Mouse (Mus musculus) liver, embryonic 16.5 days (tissue): ENCODE measurements around the gene Tlcd2. TPM values are rescaled to one million over a fixed set of nuclear protein-coding genes. Genes with fewer than 3 reads are reported as not detected.

ENCODE experiments used
- ATAC-seq: fragments of 200-750 bp; cut with Nextera tagmentation; 2 replicates; pipeline ENCODE4 v1.8.0; 2017; ENCODE audit warnings: low read depth, mild to moderate bottlenecking, moderate number of reproducible peaks, moderate library complexity
- H3K27ac ChIP-seq: fragments of 300-500 bp; sonication (generic); 2 replicates; pipeline ENCODE4 v1.5.1; 2014; ENCODE audit warnings: mild to moderate bottlenecking, low read length
- H3K27me3 ChIP-seq: fragments of 300-500 bp; sonication (generic); 2 replicates; pipeline ENCODE4 v1.6.1; 2014; ENCODE audit warnings: low read depth, low read length, mixed read lengths; ENCODE audit not compliant: control insufficient read depth, insufficient read depth
- H3K36me3 ChIP-seq: fragments of 300-500 bp; sonication (generic); 2 replicates; pipeline ENCODE4 v1.6.1; 2014; ENCODE audit warnings: mild to moderate bottlenecking; ENCODE audit not compliant: control insufficient read depth, insufficient read depth
- H3K4me1 ChIP-seq: fragments of 300-500 bp; sonication (generic); 2 replicates; pipeline ENCODE4 v1.6.1; 2014; ENCODE audit warnings: low read depth, low read length, mixed read lengths; ENCODE audit not compliant: control insufficient read depth
- H3K4me2 ChIP-seq: fragments of 300-500 bp; sonication (generic); 2 replicates; pipeline ENCODE4 v1.6.1; 2014; ENCODE audit warnings: low read depth, low read length, mixed read lengths
- H3K4me3 ChIP-seq: fragments of 300-500 bp; sonication (generic); 2 replicates; pipeline ENCODE4 v1.5.1; 2014; ENCODE audit warnings: low read depth, mild to moderate bottlenecking, low read length
- H3K9ac ChIP-seq: fragments of 300-500 bp; sonication (generic); 2 replicates; pipeline ENCODE4 v1.6.1; 2014; ENCODE audit warnings: low read depth, low read length
- H3K9me3 ChIP-seq: fragments of 300-500 bp; sonication (generic); replicated peaks from 2 replicates; pipeline ENCODE4 v1.6.1; 2016; ENCODE audit warnings: low read length; ENCODE audit not compliant: control insufficient read depth
- WGBS: fragments of 180-500 bp; shearing (Covaris S2); extraction: QIAGEN DNeasy Blood & Tissue Kit; methylation state at CpG from one replicate; pipeline ENCODE4 v1.1.7; 2014; ENCODE audit not compliant: insufficient replicate concordance; 5-methylcytosine and 5-hydroxymethylcytosine counted together
- microRNA counts: library from miRNA; unstranded; fragments of <30 nt; microRNA quantifications from one replicate; lab custom pipeline; 2016
- microRNA-seq: library from miRNA; unstranded; fragments of <30 nt; microRNA quantifications from one replicate; pipeline ENCODE4, GENCODE M21; 2016
- polyA plus RNA-seq: library from polyadenylated mRNA; unstranded; fragments of >200 nt; fragmentation: Nextera tagmentation; extraction: Ambion mirVana; gene quantifications from 2 replicates; pipeline ENCODE4 v1.2.1, GENCODE M21; 2015

Gene Tlcd2
- polyA plus RNA-seq, 1 experiment from 2014 or later, result 20.4 TPM

DNA sequence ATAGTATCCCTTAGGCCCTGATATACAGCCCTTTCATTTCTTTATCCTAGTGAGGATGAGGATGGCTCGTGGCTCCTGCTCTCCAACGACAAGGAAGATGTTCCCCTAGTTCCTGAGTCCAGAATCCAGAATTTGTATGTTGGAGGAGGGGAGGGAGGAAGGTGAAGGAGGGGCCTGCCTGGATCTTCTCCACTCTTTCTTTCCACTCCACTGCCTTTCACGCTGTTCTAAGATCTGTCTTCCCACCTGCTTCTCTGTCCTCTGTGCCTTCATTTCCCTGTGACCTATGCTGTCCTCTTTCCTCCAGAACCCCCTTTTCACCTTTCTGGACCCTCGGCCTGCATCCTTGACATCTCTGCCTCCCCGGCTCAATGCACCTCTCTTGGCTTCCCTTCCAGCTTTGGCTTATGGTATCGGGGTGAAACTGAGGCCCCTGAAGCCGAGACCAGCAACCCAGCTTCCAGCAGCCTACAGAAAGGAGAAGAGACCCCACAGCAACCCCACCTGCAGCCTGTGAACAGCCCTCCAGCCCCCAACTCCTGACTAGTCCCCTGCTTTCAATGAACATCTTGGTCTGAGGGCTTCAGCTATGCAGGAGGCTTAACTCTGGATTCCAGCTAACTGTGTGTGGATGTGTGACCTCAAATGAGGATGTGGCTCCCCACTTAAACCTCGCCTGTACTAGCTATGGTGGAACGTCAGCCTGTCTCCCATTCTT is 50.9 kb downstream of the Tlcd2 start:
- Histone ChIP-seq H3K27ac (no peak overlapping the region), H3K27me3 (no peaks in the 10 kb centered on the region), H3K4me2 (no peak overlapping the region), H3K9ac (no peak overlapping the region), H3K9me3 (no peaks in the 10 kb centered on the region), H3K4me3 (no peak overlapping the region), H3K36me3 (peaks cover 18% of the 10 kb centered on the region), H3K4me1 (peaks cover 23% of the 10 kb centered on the region)
- no peak for ATAC-seq
- 54% methylated on average over 9 of the region's 9 CpGs for WGBS

- Histone ChIP-seq H3K4me1 (peaks cover 23% of the 10 kb centered on the region), H3K4me3 (no peak within 1 kb of the TSS), H3K4me2 (no peak within 1 kb of the TSS), H3K27ac (no peak within 1 kb of the TSS), H3K9ac (no peak within 1 kb of the TSS), H3K9me3 (no peaks in the 10 kb centered on the region), H3K27me3 (no peaks in the 10 kb centered on the region), H3K36me3 (peaks cover 11% of the 10 kb centered on the region)
- no peak for ATAC-seq
- 30% methylated on average over 8 of the region's 8 CpGs for WGBS
Measured at GRCm38 (mm10) chr11:75513336-75513735, 51.8 kb downstream of the Tlcd2 start, which contains the start of gene Scarf1. Gene Scarf1, plus strand, starts transcription at chr11:75513540.

DNA sequence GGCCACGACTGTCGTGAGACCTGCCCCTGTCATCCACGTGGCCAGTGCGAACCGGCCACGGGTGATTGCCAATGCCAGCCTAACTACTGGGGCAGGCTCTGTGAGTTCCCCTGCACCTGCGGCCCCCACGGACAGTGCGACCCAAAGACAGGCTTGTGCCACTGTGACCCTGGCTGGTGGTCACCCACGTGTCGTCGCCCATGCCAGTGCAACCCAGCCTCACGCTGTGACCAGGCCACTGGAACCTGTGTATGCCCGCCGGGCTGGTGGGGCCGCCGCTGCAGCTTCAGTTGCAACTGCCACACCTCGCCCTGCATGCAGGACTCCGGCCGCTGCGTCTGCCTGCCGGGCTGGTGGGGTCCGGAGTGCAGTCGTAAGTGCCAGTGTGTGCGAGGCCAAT is 53.7 kb downstream of the Tlcd2 start:
- no peak overlapping the region for H3K27ac ChIP-seq
- H3K4me3 ChIP-seq, result no peak overlapping the region
- H3K36me3 ChIP-seq, result no peaks in the 10 kb centered on the region
- no peaks in the 10 kb centered on the region for H3K27me3 ChIP-seq
- peaks cover 8% of the 10 kb centered on the region for H3K4me1 ChIP-seq
- no peak overlapping the region for H3K4me2 ChIP-seq
- WGBS, result 86% methylated on average over 25 of the region's 25 CpGs
- no peak overlapping the region for H3K9ac ChIP-seq
- ATAC-seq, result no peak
- H3K9me3 ChIP-seq, result no peaks in the 10 kb centered on the region

DNA sequence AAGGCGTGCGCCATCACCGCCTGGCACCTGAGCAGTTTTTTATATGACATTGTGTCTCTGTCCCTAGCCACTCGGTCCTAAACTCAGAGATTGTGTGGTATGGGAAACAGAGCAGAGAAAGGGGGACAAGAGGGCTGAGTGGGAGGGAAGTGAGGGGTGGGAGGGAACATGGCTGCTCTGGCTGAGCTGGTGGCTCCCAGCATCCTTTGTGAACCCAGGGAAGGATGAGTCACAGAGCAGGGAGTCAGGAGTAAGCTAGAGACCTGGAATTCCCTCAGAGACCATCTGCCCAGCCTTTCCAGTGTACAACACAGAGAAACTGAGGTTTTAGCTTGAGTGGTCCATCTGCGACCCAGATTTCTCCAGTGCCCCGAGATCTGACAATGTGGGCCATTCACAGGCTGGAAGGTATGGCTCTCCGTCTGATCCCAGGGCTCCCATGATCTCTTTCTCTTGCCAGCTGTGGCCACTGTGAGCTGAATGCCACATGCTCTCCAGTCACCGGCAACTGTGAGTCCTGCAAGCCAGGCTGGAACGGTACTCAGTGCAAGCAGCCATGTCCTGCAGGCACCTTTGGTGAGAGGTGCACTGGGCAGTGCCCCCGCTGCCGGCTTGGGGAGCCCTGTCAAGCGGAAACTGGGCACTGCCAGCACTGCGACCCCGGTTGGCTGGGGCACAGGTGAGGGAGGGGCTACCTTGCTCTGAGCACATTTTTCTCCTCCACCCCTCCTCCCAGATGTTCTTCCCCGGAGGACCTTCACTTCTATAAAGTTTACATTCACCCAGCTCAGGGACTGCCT is 58.5 kb downstream of the Tlcd2 start:
- no peaks in the 10 kb centered on the region for H3K4me1 ChIP-seq
- H3K4me2 ChIP-seq, result no peak overlapping the region
- ATAC-seq, result no peak
- 70% methylated on average over 15 of the region's 15 CpGs for WGBS
- H3K27ac ChIP-seq, result no peak overlapping the region
- H3K9ac ChIP-seq, result no peak overlapping the region
- H3K27me3 ChIP-seq, result no peaks in the 10 kb centered on the region
- H3K9me3 ChIP-seq, result no peaks in the 10 kb centered on the region
- H3K4me3 ChIP-seq, result no peak overlapping the region
- no peaks in the 10 kb centered on the region for H3K36me3 ChIP-seq

MicroRNAs within 50 kb of the gene (microRNA counts, 519-probe panel; counts per million panel counts)
- 3,982 counts per million, percentile 96 among the panel's probes with 10 or more counts for microRNA mmu-miR-22 (lab: Ali Mortazavi, UCI)

Small RNAs within 50 kb of the gene (microRNA-seq; reads per million reads assigned to microRNA genes)
- gene Mir22, result 21,273 reads per million, percentile 96 among the genes with 10 or more reads in this experiment

Other genes with a start within 250 kb of the Tlcd2 start
- 78.6 and 82.2 TPM in 2 replicates for gene Rpa1, start 113.4 kb upstream of the Tlcd2 start, polyA plus RNA-seq
- gene Smyd4, start 113.3 kb upstream of the Tlcd2 start, polyA plus RNA-seq, result 4.0 and 4.6 TPM in 2 replicates
- 363 and 402 TPM in 2 replicates for gene Serpinf1, start 39.0 kb upstream of the Tlcd2 start, polyA plus RNA-seq
- gene Serpinf2, start 22.1 kb upstream of the Tlcd2 start, polyA plus RNA-seq, result 753 and 817 TPM in 2 replicates
- gene Wdr81, start 7.0 kb upstream of the Tlcd2 start, polyA plus RNA-seq, result 22.6 and 24.9 TPM in 2 replicates
- 24.1 and 25.3 TPM in 2 replicates for gene Prpf8, start 25.1 kb downstream of the Tlcd2 start, polyA plus RNA-seq
- 3.8 and 4.7 TPM in 2 replicates for gene Rilp, start 48.4 kb downstream of the Tlcd2 start, polyA plus RNA-seq
- gene Scarf1, start 51.8 kb downstream of the Tlcd2 start, polyA plus RNA-seq, result 2.5 and 3.4 TPM in 2 replicates
- gene Slc43a2, start 70.0 kb downstream of the Tlcd2 start, polyA plus RNA-seq, result 4.4 and 4.5 TPM in 2 replicates
- 23.8 and 25.4 TPM in 2 replicates for gene Pitpna, start 126.4 kb downstream of the Tlcd2 start, polyA plus RNA-seq
- gene Inpp5k, start 169.3 kb downstream of the Tlcd2 start, polyA plus RNA-seq, result 15.8 and 17.9 TPM in 2 replicates
- gene Myo1c, start 188.8 kb downstream of the Tlcd2 start, polyA plus RNA-seq, result 21.0 and 24.1 TPM in 2 replicates
- gene Crk, start 217.5 kb downstream of the Tlcd2 start, polyA plus RNA-seq, result 30.4 and 32.6 TPM in 2 replicates